In genomic region chr12:111933032-111933704, GRCm38 (mm10) we compare ENCODE assay signal across 9 mouse cellular contexts. TPM values are rescaled to one million over a fixed set of nuclear protein-coding genes. Genes with fewer than 3 reads are reported as not detected.
A peak's percentile ranks its signal among the peaks of the same experiment; 100 is the strongest.
DNase-seq lines count a peak whose midpoint lies in the region; ATAC-seq and TF ChIP-seq lines count a peak whose summit lies in the region.
"Had no signal": no experiment of that assay in that cellular context is flagged by ENCODE, and none has a peak within 500 bp of the region (broad histone marks: within the 10 kb centered on the region; RNA-seq: fewer than 3 reads in every experiment).

No protein-coding gene starts in this region.

- no peak for TF ChIP-seq CTCF in thymus, adult 2 months (IDR thresholded peaks at IDR 0.05; ENCODE audit: borderline replicate concordance, control insufficient read depth, extremely low read depth, insufficient read depth, low read length, poor library complexity)

- no peak overlapping the region for H3K9ac ChIP-seq in kidney, embryonic 15.5 days
- peak overlapping the region; percentile 22; the same call in 1 of the 2 replicates for H3K9ac ChIP-seq in lung, embryonic 16.5 days (ENCODE audit: low read length)

- WGBS in kidney, embryonic 15.5 days: 39% methylated on average over 11 of the region's 11 CpGs
- WGBS in lung, embryonic 16.5 days: 46% methylated on average over 11 of the region's 11 CpGs
- WGBS in thymus, adult 2 months: 75% methylated on average over 11 of the region's 11 CpGs

- no peak overlapping the region for H3K4me2 ChIP-seq in kidney, embryonic 15.5 days
- 0 out of 2 replicates have a peak overlapping the region, but pooled peaks have one; percentile 10 for H3K4me2 ChIP-seq in lung, embryonic 16.5 days (ENCODE audit: low read depth, low read length)

- intact Hi-C loops in gastrocnemius, postnatal 14 days (cut with DNase I; ENCODE audit: low total_unique reads): no loop called here

- no peak overlapping the region for H3K4me3 ChIP-seq in kidney, embryonic 15.5 days (replicated peaks)
- H3K4me3 ChIP-seq in lung, embryonic 16.5 days (ENCODE audit: low read length): no peak overlapping the region
- H3K4me3 ChIP-seq in thymus, adult 2 months (ENCODE audit: control insufficient read depth, insufficient read depth, low read length): no peak overlapping the region

- H3K4me1 ChIP-seq in kidney, embryonic 15.5 days: peaks cover 59% of the 10 kb centered on the region
- peaks cover 52% of the 10 kb centered on the region for H3K4me1 ChIP-seq in lung, embryonic 16.5 days (replicated peaks; ENCODE audit: control insufficient read depth, insufficient read depth, low read length)
- peaks cover 3% of the 10 kb centered on the region; the same call in 1 of the 2 replicates for H3K4me1 ChIP-seq in thymus, adult 2 months (replicated peaks; ENCODE audit: control insufficient read depth, insufficient read depth, low read length)

- H3K27ac ChIP-seq in kidney, embryonic 15.5 days: peak overlapping the region; percentile 76
- peak overlapping the region; percentile 86 for H3K27ac ChIP-seq in lung, embryonic 16.5 days (ENCODE audit: low read length)
- H3K27ac ChIP-seq in thymus, adult 2 months (ENCODE audit: control insufficient read depth, insufficient read depth, low read length): no peak overlapping the region

- peak; percentile 50 for ATAC-seq in kidney, embryonic 15.5 days (replicated peaks; ENCODE audit: low FRiP score)
- peak; percentile 48 for ATAC-seq in lung, embryonic 16.5 days (ENCODE audit: low read depth)

- H3K36me3 ChIP-seq in kidney, embryonic 15.5 days: no peaks in the 10 kb centered on the region
- H3K36me3 ChIP-seq in lung, embryonic 16.5 days (ENCODE audit: control insufficient read depth, insufficient read depth, low read length): no peaks in the 10 kb centered on the region
- H3K36me3 ChIP-seq in thymus, adult 2 months (ENCODE audit: control insufficient read depth, insufficient read depth, low read length): no peaks in the 10 kb centered on the region

- H3K9me3 ChIP-seq in kidney, embryonic 15.5 days (replicated peaks): no peaks in the 10 kb centered on the region
- H3K9me3 ChIP-seq in lung, embryonic 16.5 days (ENCODE audit: control insufficient read depth, low read length): no peaks in the 10 kb centered on the region

- peak; percentile 35 to 50 for DNase-seq in cerebellum, postnatal 10 days
- no peak for DNase-seq in cerebellum, adult 8-10 months
- DNase-seq in gastrocnemius, postnatal 14 days: peak; percentile 42
- DNase-seq in spleen, adult 12 weeks (ENCODE audit: low spot score): no peak
- DNase-seq in urinary bladder, adult 2 months (ENCODE audit: low spot score): no peak
- no peak for DNase-seq in thymus, adult 2 months

- no peak for TF ChIP-seq POLR2A in thymus, adult 2 months (IDR thresholded peaks at IDR 0.05; ENCODE audit: control insufficient read depth, extremely low read depth, insufficient read depth, low read length, poor library complexity)

- H3K27me3 ChIP-seq in kidney, embryonic 15.5 days: no peaks in the 10 kb centered on the region
- H3K27me3 ChIP-seq in lung, embryonic 16.5 days (ENCODE audit: control insufficient read depth, insufficient read depth, low read depth, low read length): no peaks in the 10 kb centered on the region
- no peaks in the 10 kb centered on the region for H3K27me3 ChIP-seq in thymus, adult 2 months (ENCODE audit: control insufficient read depth, insufficient read depth, low read length)

RNA-seq across cellular contexts. Expression of gene Ppp1r13b, which starts 25.3 kb away (rescaled TPM):
- total RNA-seq in gastrocnemius, postnatal 14 days (2021): 1 to 10 TPM; 8.5 to 9.0 TPM
- polyA plus RNA-seq in kidney, embryonic 15.5 days (2015; fragmentation: Nextera tagmentation; extraction: Ambion mirVana): 14.5 and 18.5 TPM in 2 replicates
- polyA plus RNA-seq in lung, embryonic 16.5 days (2015; fragmentation: Nextera tagmentation; extraction: Ambion mirVana): 11.3 and 15.9 TPM in 2 replicates
- 16.6 and 24.9 TPM in 2 replicates for polyA plus RNA-seq in urinary bladder, adult 2 months (2012; rRNA removed)
- 28.1 and 30.1 TPM in 2 replicates for polyA plus RNA-seq in thymus, adult 2 months (2012; rRNA removed)

RNA-seq across cellular contexts. Expression of gene Atp5mpl, which starts 33.6 kb away (rescaled TPM):
- total RNA-seq in gastrocnemius, postnatal 14 days (2021): 100 to 1,000 TPM; 816 to 919 TPM
- 785 and 879 TPM in 2 replicates for polyA plus RNA-seq in kidney, embryonic 15.5 days (2015; fragmentation: Nextera tagmentation; extraction: Ambion mirVana)
- 621 and 663 TPM in 2 replicates for polyA plus RNA-seq in lung, embryonic 16.5 days (2015; fragmentation: Nextera tagmentation; extraction: Ambion mirVana)
- polyA plus RNA-seq in urinary bladder, adult 2 months (2012; rRNA removed): 214 and 229 TPM in 2 replicates
- polyA plus RNA-seq in thymus, adult 2 months (2012; rRNA removed): 32.8 and 46.5 TPM in 2 replicates

RNA-seq across cellular contexts. Expression of gene Tdrd9, which starts 38.2 kb away (rescaled TPM):
- under 1 TPM; 0.31 to 0.38 TPM for total RNA-seq in gastrocnemius, postnatal 14 days (2021)
- 0.47 and 0.57 TPM in 2 replicates for polyA plus RNA-seq in kidney, embryonic 15.5 days (2015; fragmentation: Nextera tagmentation; extraction: Ambion mirVana)
- 0.18 and 0.23 TPM in 2 replicates for polyA plus RNA-seq in lung, embryonic 16.5 days (2015; fragmentation: Nextera tagmentation; extraction: Ambion mirVana)
- polyA plus RNA-seq in urinary bladder, adult 2 months (2012; rRNA removed): 0.06 and 0.07 TPM in 2 replicates
- polyA plus RNA-seq in thymus, adult 2 months (2012; rRNA removed): 0.09 and 0.15 TPM in 2 replicates

RNA-seq across cellular contexts. Expression of gene Rd3l, which starts 47.9 kb away (rescaled TPM):
- total RNA-seq in gastrocnemius, postnatal 14 days (2021): not detected
- polyA plus RNA-seq in kidney, embryonic 15.5 days (2015; fragmentation: Nextera tagmentation; extraction: Ambion mirVana): not detected in 2 replicates
- polyA plus RNA-seq in lung, embryonic 16.5 days (2015; fragmentation: Nextera tagmentation; extraction: Ambion mirVana): not detected in 2 replicates
- not detected in 2 replicates for polyA plus RNA-seq in urinary bladder, adult 2 months (2012; rRNA removed)
- polyA plus RNA-seq in thymus, adult 2 months (2012; rRNA removed): not detected in 2 replicates
- polyA plus RNA-seq: intestine, embryonic 14.5 days had no signal

Comparison
In these comparisons a context has a peak if more than half of its experiments do, and no peak if none do; other contexts are left out.
1. DNase-seq: peak in cerebellum, postnatal 10 days (2 of 2) and gastrocnemius, postnatal 14 days (single experiment); none in cerebellum, adult 8-10 months (single experiment), spleen, adult 12 weeks (single experiment), urinary bladder, adult 2 months (single experiment) and thymus, adult 2 months (single experiment).